Mouse (Mus musculus): Measurements from ENCODE around the gene Grm5. TPM values are rescaled to one million over a fixed set of nuclear protein-coding genes. Genes with fewer than 3 reads are reported as not detected.

Gene Grm5
- polyA plus RNA-seq, 1 experiment from 2014 or later = 0.54 TPM

- 84% methylated on average over 1 of the region's 1 CpGs for WGBS
- Histone ChIP-seq H3K36me3 (ENCODE audit: control insufficient read depth, insufficient read depth, low read length) (no peaks in the 10 kb centered on the region), H3K27me3 (ENCODE audit: control insufficient read depth, insufficient read depth, low read length) (no peaks in the 10 kb centered on the region), H3K9ac (ENCODE audit: low read length) (no peak overlapping the region), H3K27ac (ENCODE audit: low read depth, low read length) (no peak overlapping the region), H3K4me2 (ENCODE audit: low read depth) (no peak overlapping the region), H3K4me1 (ENCODE audit: control insufficient read depth, insufficient read depth, low read length) (no peaks in the 10 kb centered on the region), H3K9me3 (ENCODE audit: control insufficient read depth, low read length) (no peaks in the 10 kb centered on the region), H3K4me3 (ENCODE audit: low read depth, low read length) (no peak overlapping the region)
- no peak for DNase-seq (ENCODE audit: low spot score)
- ATAC-seq (ENCODE audit: insufficient read depth, low FRiP score, low TSS enrichment) = no peak
Observed at GRCm38 (mm10) chr7:88159542-88160241, 575.7 kb downstream of the Grm5 start.

DNA sequence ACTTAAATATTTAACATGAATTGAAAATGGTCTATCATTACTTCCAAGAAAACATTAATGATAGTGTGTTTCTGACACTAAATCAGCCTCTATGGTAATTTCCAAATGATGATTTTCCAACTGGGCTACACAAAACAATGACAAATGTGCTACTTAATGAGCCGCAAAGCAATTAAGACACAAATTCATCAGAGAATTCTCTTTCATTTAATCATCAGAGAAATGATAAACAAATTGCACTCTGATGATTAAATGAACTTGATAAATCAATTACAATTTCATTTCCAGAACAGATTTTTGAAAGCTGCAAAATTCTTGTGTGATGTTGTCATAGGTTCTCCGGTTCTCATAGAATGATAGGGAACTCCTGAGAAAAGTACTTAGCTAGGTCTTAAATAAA, 577.6 kb downstream of the Grm5 start:
- Histone ChIP-seq H3K27me3 (ENCODE audit: control insufficient read depth, insufficient read depth, low read length) (no peaks in the 10 kb centered on the region), H3K4me2 (ENCODE audit: low read depth) (no peak overlapping the region), H3K27ac (ENCODE audit: low read depth, low read length) (no peak overlapping the region), H3K9me3 (ENCODE audit: control insufficient read depth, low read length) (no peaks in the 10 kb centered on the region), H3K4me1 (ENCODE audit: control insufficient read depth, insufficient read depth, low read length) (no peaks in the 10 kb centered on the region), H3K36me3 (ENCODE audit: control insufficient read depth, insufficient read depth, low read length) (no peaks in the 10 kb centered on the region), H3K9ac (ENCODE audit: low read length) (no peak overlapping the region), H3K4me3 (ENCODE audit: low read depth, low read length) (no peak overlapping the region)
- ATAC-seq (ENCODE audit: insufficient read depth, low FRiP score, low TSS enrichment) (no peak), DNase-seq (ENCODE audit: low spot score) (no peak)
- 92% methylated on average over 2 of the region's 2 CpGs for WGBS

Other genes with a start within 250 kb of the Grm5 start
- 0.16 and 0.22 TPM in 2 replicates for gene Tyr, start 90.7 kb upstream of the Grm5 start, polyA plus RNA-seq (2014; fragmentation: Nextera tagmentation; extraction: Ambion mirVana)